Mouse (Mus musculus) MEL (cell line): ENCODE measurements around the gene Slc29a3. TPM values are rescaled to one million over a fixed set of nuclear protein-coding genes. Genes with fewer than 3 reads are reported as not detected.

Experiments
- DNase-seq: peaks from one replicate; pipeline ENCODE4 v3.0.0; 2011; ENCODE audit warnings: low read depth, low spot score
- H3K27ac ChIP-seq: 2 replicates; pipeline ENCODE4 v1.5.1; 2012; ENCODE audit warnings: low read depth, mild to moderate bottlenecking, control low read depth, low read length, moderate library complexity; ENCODE audit not compliant: control insufficient read depth
- H3K27me3 ChIP-seq, 2 experiments: fragments of 150-350 bp in 1 of 2; sonication (generic) in 1 of 2; 2 replicates each; pipeline ENCODE4 v1.6.1; 2012; ENCODE audit warnings: low read length in 2 of 2, mild to moderate bottlenecking in 2 of 2, improper control_type of control experiment in 1 of 2, moderate library complexity in 1 of 2; ENCODE audit not compliant: insufficient read depth in 2 of 2, control insufficient read depth in 1 of 2
- H3K36me3 ChIP-seq, 2 experiments: 2 replicates each; pipeline ENCODE4 v1.6.1; 2012 to 2014; ENCODE audit warnings: low read length in 2 of 2, improper control_type of control experiment in 1 of 2, inconsistent platforms in 1 of 2, mild to moderate bottlenecking in 1 of 2; ENCODE audit not compliant: insufficient read depth in 2 of 2, control insufficient read depth in 1 of 2
- H3K4me1 ChIP-seq, 2 experiments: fragments of 150-350 bp in 1 of 2; sonication (generic) in 1 of 2; 2 replicates each; pipeline ENCODE4 v1.6.1; 2012; ENCODE audit warnings: low read length in 2 of 2, improper control_type of control experiment in 1 of 2, mild to moderate bottlenecking in 1 of 2; ENCODE audit not compliant: insufficient read depth in 2 of 2, control insufficient read depth in 1 of 2
- H3K4me3 ChIP-seq, 2 experiments: fragments of 150-350 bp in 1 of 2; sonication (generic) in 1 of 2; 2 replicates each; pipeline ENCODE4 v1.5.1; 2012; ENCODE audit warnings: low read depth in 2 of 2, low read length in 2 of 2, mild to moderate bottlenecking in 2 of 2, moderate library complexity in 2 of 2, control low read depth in 1 of 2, improper control_type of control experiment in 1 of 2; ENCODE audit not compliant: control insufficient read depth in 1 of 2, insufficient read depth in 1 of 2
- H3K79me2 ChIP-seq: 2 replicates; pipeline ENCODE4 v1.6.1; 2012; ENCODE audit warnings: mild to moderate bottlenecking, low read length, moderate library complexity; ENCODE audit not compliant: control insufficient read depth, poor library complexity, insufficient read depth
- H3K9ac ChIP-seq: 2 replicates; pipeline ENCODE4 v1.6.1; 2012; ENCODE audit warnings: low read depth, mild to moderate bottlenecking, control low read depth, low read length, moderate library complexity; ENCODE audit not compliant: control insufficient read depth, poor library complexity, severe bottlenecking
- H3K9me3 ChIP-seq: fragments of 150-350 bp; sonication (generic); replicated peaks from 2 replicates; pipeline ENCODE4 v1.6.1; 2012; ENCODE audit warnings: mild to moderate bottlenecking, low read length, improper control_type of control experiment, moderate library complexity; ENCODE audit not compliant: insufficient read depth
- BHLHE40 ChIP-seq: IDR thresholded peaks from 2 replicates; pipeline ENCODE4 v1.6.1; 2012; ENCODE audit warnings: low read depth, mild to moderate bottlenecking, inconsistent platforms, low read length, improper control_type of control experiment, borderline replicate concordance
- CHD2 ChIP-seq: IDR thresholded peaks from 2 replicates; pipeline ENCODE4 v1.6.1; 2011; ENCODE audit warnings: low read length, improper control_type of control experiment
- ETS1 ChIP-seq: IDR thresholded peaks from 2 replicates; pipeline ENCODE4 v1.6.1; 2012; ENCODE audit warnings: low read depth, mild to moderate bottlenecking, inconsistent platforms, low read length, improper control_type of control experiment, moderate library complexity
- GATA1 ChIP-seq: IDR thresholded peaks from 2 replicates; pipeline ENCODE4 v1.6.1; 2011; ENCODE audit warnings: low read depth, low read length, improper control_type of control experiment
- MAFK ChIP-seq: IDR thresholded peaks from 2 replicates; pipeline ENCODE4 v1.6.1; 2011; ENCODE audit warnings: low read depth, mild to moderate bottlenecking, low read length, improper control_type of control experiment, borderline replicate concordance
- MAX ChIP-seq: IDR thresholded peaks from 2 replicates; pipeline ENCODE4 v1.6.1; 2011; ENCODE audit warnings: low read length, improper control_type of control experiment
- MAZ ChIP-seq: IDR thresholded peaks from 2 replicates; pipeline ENCODE4 v1.6.1; 2012; ENCODE audit warnings: low read depth, mild to moderate bottlenecking, inconsistent platforms, low read length, improper control_type of control experiment
- MXI1 ChIP-seq: IDR thresholded peaks from 2 replicates; pipeline ENCODE4 v1.6.1; 2011; ENCODE audit warnings: mild to moderate bottlenecking, low read depth, low read length, improper control_type of control experiment
- MYB ChIP-seq: IDR thresholded peaks from 2 replicates; pipeline ENCODE4 v1.6.1; 2011; ENCODE audit warnings: mild to moderate bottlenecking, low read depth, low read length, improper control_type of control experiment
- NELFE ChIP-seq: IDR thresholded peaks from 2 replicates; pipeline ENCODE4 v1.6.1; 2011; ENCODE audit warnings: low read depth, low read length, improper control_type of control experiment
- POLR2A ChIP-seq, 2 experiments: IDR thresholded peaks; 2 replicates each; pipeline ENCODE4 v1.6.1; 2011 to 2012; ENCODE audit warnings: low read length in 2 of 2, mild to moderate bottlenecking in 2 of 2, control low read depth in 1 of 2, improper control_type of control experiment in 1 of 2, low read depth in 1 of 2, moderate library complexity in 1 of 2; ENCODE audit not compliant: control insufficient read depth in 1 of 2, insufficient read depth in 1 of 2, poor library complexity in 1 of 2
- POLR2AphosphoS2 ChIP-seq: IDR thresholded peaks from 2 replicates; pipeline ENCODE4 v1.6.1; 2011; ENCODE audit warnings: low read length, improper control_type of control experiment
- POLR2AphosphoS5 ChIP-seq: IDR thresholded peaks from 2 replicates; pipeline ENCODE4 v1.6.1; 2012; ENCODE audit warnings: low read depth, borderline replicate concordance, mild to moderate bottlenecking, inconsistent platforms, low read length, moderate library complexity, mixed read lengths
- RAD21 ChIP-seq: IDR thresholded peaks from 2 replicates; pipeline ENCODE4 v1.6.1; 2011; ENCODE audit warnings: mild to moderate bottlenecking, low read depth, low read length, improper control_type of control experiment
- RCOR1 ChIP-seq: IDR thresholded peaks from 2 replicates; pipeline ENCODE4 v1.6.1; 2012; ENCODE audit warnings: low read depth, mild to moderate bottlenecking, inconsistent platforms, low read length, improper control_type of control experiment
- ZC3H11A ChIP-seq: IDR thresholded peaks from 2 replicates; pipeline ENCODE4 v1.6.1; 2012; ENCODE audit warnings: low read depth, mild to moderate bottlenecking, inconsistent platforms, low read length, improper control_type of control experiment
- polyA plus RNA-seq, 2 experiments: library from polyadenylated mRNA; stranded (reverse) in 1 of 2; unstranded in 1 of 2; fragments of >175 nt in 1 of 2; fragments of >200 nt in 1 of 2; gene quantifications; 2 replicates each; pipeline versions ENCODE4 v1.2.1 to v1.2.4; 2012; ENCODE audit warnings: low replicate concordance in 2 of 2, low read depth in 1 of 2; ENCODE audit not compliant: insufficient read length in 2 of 2, insufficient read depth in 1 of 2, missing spikeins in 1 of 2
- total RNA-seq: library from RNA; depleted of rRNA; stranded (reverse); fragments of 300-350 nt; gene quantifications from 2 replicates; pipeline ENCODE4 v1.2.3, GENCODE M21; 2012

The Slc29a3 gene
- total and polyA plus RNA-seq, 3 experiments = 2.4 to 46.0 (median 7.7) TPM

- H3K9ac ChIP-seq = no peak overlapping the region
- H3K79me2 ChIP-seq = no peaks in the 10 kb centered on the region
- no peaks in the 10 kb centered on the region for H3K27me3 ChIP-seq
- TF ChIP-seq ZC3H11A (no peak), RAD21 (no peak), POLR2A (IDR thresholded peaks at IDR 0.05; ENCODE audit: control insufficient read depth in 1 of 2, insufficient read depth in 1 of 2, low read depth in 1 of 2, low read length in 2 of 2, poor library complexity in 1 of 2) (no peak), RCOR1 (no peak), NELFE (no peak), MYB (no peak), MAFK (no peak), ETS1 (no peak), POLR2AphosphoS5 (no peak), BHLHE40 (no peak), POLR2AphosphoS2 (no peak), MXI1 (no peak)
- H3K9me3 ChIP-seq = no peaks in the 10 kb centered on the region
- no peak overlapping the region for H3K27ac ChIP-seq
- no peak for DNase-seq
- H3K4me3 ChIP-seq = no peak overlapping the region
- H3K4me1 ChIP-seq = no peaks in the 10 kb centered on the region
- H3K36me3 ChIP-seq = no peaks in the 10 kb centered on the region
Measured at GRCm38 (mm10) chr10:60800295-60801167, 47.9 kb upstream of the Slc29a3 start.

- DNase-seq = no peak
- no peak overlapping the region for H3K4me3 ChIP-seq
- H3K36me3 ChIP-seq = no peaks in the 10 kb centered on the region
- H3K9ac ChIP-seq = no peak overlapping the region
- no peaks in the 10 kb centered on the region for H3K27me3 ChIP-seq
- TF ChIP-seq ETS1 (no peak), RCOR1 (no peak), MAX (no peak), GATA1 (no peak), MYB (no peak), MAZ (no peak), CHD2 (no peak)
- H3K79me2 ChIP-seq = no peaks in the 10 kb centered on the region
- no peaks in the 10 kb centered on the region for H3K4me1 ChIP-seq
- H3K27ac ChIP-seq = no peak overlapping the region
- no peaks in the 10 kb centered on the region for H3K9me3 ChIP-seq
Measured at GRCm38 (mm10) chr10:60797682-60798422, 45.3 kb upstream of the Slc29a3 start.
